Mouse (Mus musculus) myocyte (in vitro differentiated cells): ENCODE results near the gene Mapk8ip1.

Experiments used
- CEBPB ChIP-seq: IDR thresholded peaks from 2 replicates; pipeline ENCODE4 v1.6.1; 2011; ENCODE audit warnings: mild to moderate bottlenecking, moderate library complexity; ENCODE audit not compliant: poor library complexity, insufficient read depth, severe bottlenecking
- MYOD1 ChIP-seq, 3 experiments: IDR thresholded peaks; one replicate each; pipeline ENCODE4 v1.6.1; 2011; ENCODE audit warnings: control low read depth in 2 of 3, low read depth in 2 of 3, mild to moderate bottlenecking in 2 of 3, moderate library complexity in 1 of 3; ENCODE audit not compliant: insufficient read length in 2 of 3, control insufficient read depth in 1 of 3
- POLR2A ChIP-seq: IDR thresholded peaks from one replicate; pipeline ENCODE4 v1.6.1; 2011; ENCODE audit warnings: low read depth, mild to moderate bottlenecking, control low read depth, moderate library complexity; ENCODE audit not compliant: insufficient read length
- POLR2AphosphoS2 ChIP-seq: IDR thresholded peaks from one replicate; pipeline ENCODE4 v1.6.1; 2011; ENCODE audit warnings: low read depth, control low read depth; ENCODE audit not compliant: insufficient read length
- SRF ChIP-seq: IDR thresholded peaks from one replicate; pipeline ENCODE4 v1.6.1; 2011; ENCODE audit warnings: low read depth; ENCODE audit not compliant: control insufficient read depth, insufficient read length
- TCF12 ChIP-seq: IDR thresholded peaks from one replicate; pipeline ENCODE4 v1.6.1; 2011; ENCODE audit warnings: mild to moderate bottlenecking, control low read depth; ENCODE audit not compliant: poor library complexity, insufficient read depth, severe bottlenecking
- TCF3 ChIP-seq: IDR thresholded peaks from one replicate; pipeline ENCODE4 v1.6.1; 2011; ENCODE audit warnings: low read depth, control low read depth; ENCODE audit not compliant: insufficient read length
- USF1 ChIP-seq: IDR thresholded peaks from one replicate; pipeline ENCODE4 v1.6.1; 2011; ENCODE audit warnings: low read depth, mild to moderate bottlenecking, control low read depth, moderate library complexity

- no peak for TF ChIP-seq TCF12
- TF ChIP-seq TCF3: no peak
- TF ChIP-seq USF1: no peak
- TF ChIP-seq POLR2A: no peak
- no peak for TF ChIP-seq MYOD1 (IDR thresholded peaks at IDR 0.05; ENCODE audit: control insufficient read depth in 1 of 3, insufficient read length in 2 of 3, low read depth in 2 of 3)
- no peak for TF ChIP-seq SRF
- no peak for TF ChIP-seq POLR2AphosphoS2
- no peak for TF ChIP-seq CEBPB
These were observed 41.8 kb downstream of the Mapk8ip1 start for GRCm38 (mm10) chr2:92359301-92359700.
